Mouse (Mus musculus) midbrain, embryonic 12.5 days (tissue): Measurements from ENCODE around the gene Kirrel2. TPM values are rescaled to one million over a fixed set of nuclear protein-coding genes. Genes with fewer than 3 reads are reported as not detected.

Source experiments
- ATAC-seq: fragments of 200-750 bp; cut with Nextera tagmentation; 2 replicates; pipeline ENCODE4 v1.8.0; 2017; ENCODE audit warnings: low read depth, moderate TSS enrichment, moderate library complexity; ENCODE audit not compliant: low FRiP score
- H3K27ac ChIP-seq: fragments of 300-500 bp; sonication (generic); replicated peaks from 2 replicates; pipeline ENCODE4 v1.5.1; 2016; ENCODE audit warnings: mild to moderate bottlenecking
- H3K27me3 ChIP-seq: fragments of 300-500 bp; sonication (generic); 2 replicates; pipeline ENCODE4 v1.6.1; 2016; ENCODE audit warnings: mild to moderate bottlenecking
- H3K36me3 ChIP-seq: fragments of 300-500 bp; sonication (generic); 2 replicates; pipeline ENCODE4 v1.6.1; 2016
- H3K4me1 ChIP-seq: fragments of 300-500 bp; sonication (generic); 2 replicates; pipeline ENCODE4 v1.6.1; 2016
- H3K4me2 ChIP-seq: fragments of 300-500 bp; sonication (generic); replicated peaks from 2 replicates; pipeline ENCODE4 v1.6.1; 2016; ENCODE audit warnings: mild to moderate bottlenecking, moderate library complexity
- H3K4me3 ChIP-seq: fragments of 300-500 bp; sonication (generic); 2 replicates; pipeline ENCODE4 v1.5.1; 2016; ENCODE audit warnings: mild to moderate bottlenecking
- H3K9ac ChIP-seq: fragments of 300-500 bp; sonication (generic); replicated peaks from 2 replicates; pipeline ENCODE4 v1.6.1; 2016; ENCODE audit warnings: mild to moderate bottlenecking, moderate library complexity
- H3K9me3 ChIP-seq: fragments of 300-500 bp; sonication (generic); 2 replicates; pipeline ENCODE4 v1.6.1; 2016; ENCODE audit warnings: mild to moderate bottlenecking
- WGBS: fragments of 180-500 bp; shearing (Covaris S2); methylation state at CpG from one replicate; pipeline ENCODE4 v1.1.7; 2016; 5-methylcytosine and 5-hydroxymethylcytosine counted together
- polyA plus RNA-seq: library from polyadenylated mRNA; unstranded; fragments of >200 nt; fragmentation: Nextera tagmentation; extraction: Ambion mirVana; gene quantifications from 2 replicates; pipeline ENCODE4 v1.2.1, GENCODE M21; 2016

The Kirrel2 gene
- polyA plus RNA-seq, 1 experiment from 2014 or later, result 4.7 TPM

GRCm38 (mm10) chr7:30422560-30422959 lies 34.9 kb downstream of the Kirrel2 start:
- no peak; the same call in 1 of the 2 replicates for ATAC-seq
- H3K4me1 ChIP-seq, result peaks cover 16% of the 10 kb centered on the region
- peak overlapping the region; percentile 96 for H3K4me2 ChIP-seq
- H3K36me3 ChIP-seq, result peaks cover 11% of the 10 kb centered on the region; the same call in 1 of the 2 replicates
- H3K27ac ChIP-seq, result 0 out of 2 replicates have a peak overlapping the region, but pooled peaks have one; percentile 6
- H3K4me3 ChIP-seq, result peak overlapping the region; percentile 63
- 14% methylated on average over 9 of the region's 9 CpGs for WGBS
- H3K9me3 ChIP-seq, result peaks cover 4% of the 10 kb centered on the region; the same call in 1 of the 2 replicates
- peak overlapping the region; percentile 61 for H3K9ac ChIP-seq
- H3K27me3 ChIP-seq, result peaks cover 37% of the 10 kb centered on the region

GRCm38 (mm10) chr7:30421890-30422435 lies 35.5 kb downstream of the Kirrel2 start:
- Histone ChIP-seq H3K4me1 (peaks cover 16% of the 10 kb centered on the region), H3K9ac (peak overlapping the region; percentile 61), H3K9me3 (peaks cover 4% of the 10 kb centered on the region; the same call in 1 of the 2 replicates), H3K27ac (no peak overlapping the region), H3K27me3 (peaks cover 37% of the 10 kb centered on the region), H3K4me2 (peak overlapping the region; percentile 96), H3K4me3 (peak overlapping the region; percentile 63), H3K36me3 (peaks cover 7% of the 10 kb centered on the region; the same call in 1 of the 2 replicates)
- WGBS, result under 1% methylated on average over 45 of the region's 45 CpGs
- peak; percentile 79 for ATAC-seq

GRCm38 (mm10) chr7:30421175-30421889 lies 36.2 kb downstream of the Kirrel2 start, which contains the start of gene Nfkbid:
Gene Nfkbid (plus strand): TSS chr7:30421732.
- Histone ChIP-seq H3K27me3 (peaks cover 37% of the 10 kb centered on the region), H3K9me3 (peaks cover 4% of the 10 kb centered on the region; the same call in 1 of the 2 replicates), H3K36me3 (0 out of 2 replicates have a peak, but pooled peaks cover 5% of the 10 kb centered on the region), H3K4me2 (peak within 1 kb of the TSS; percentile 96), H3K4me1 (peaks cover 16% of the 10 kb centered on the region), H3K27ac (0 out of 2 replicates have a peak within 1 kb of the TSS, but pooled peaks have one; percentile 6), H3K9ac (peak within 1 kb of the TSS; percentile 61), H3K4me3 (peak within 1 kb of the TSS; percentile 63)
- peak; percentile 51; the same call in 1 of the 2 replicates for ATAC-seq
- WGBS, result 11% methylated on average over 31 of the region's 31 CpGs

GRCm38 (mm10) chr7:30420673-30421072 lies 36.8 kb downstream of the Kirrel2 start:
- Histone ChIP-seq H3K9me3 (peaks cover 4% of the 10 kb centered on the region; the same call in 1 of the 2 replicates), H3K27ac (no peak overlapping the region), H3K4me1 (peaks cover 16% of the 10 kb centered on the region), H3K4me3 (no peak overlapping the region), H3K4me2 (no peak overlapping the region), H3K27me3 (peaks cover 37% of the 10 kb centered on the region), H3K9ac (no peak overlapping the region), H3K36me3 (no peaks in the 10 kb centered on the region)
- WGBS, result 93% methylated on average over 3 of the region's 3 CpGs
- no peak for ATAC-seq

- Histone ChIP-seq H3K27me3 (peaks cover 37% of the 10 kb centered on the region), H3K36me3 (no peaks in the 10 kb centered on the region), H3K4me1 (peaks cover 16% of the 10 kb centered on the region), H3K9me3 (peaks cover 4% of the 10 kb centered on the region; the same call in 1 of the 2 replicates), H3K4me2 (no peak within 1 kb of the TSS), H3K27ac (no peak within 1 kb of the TSS), H3K9ac (no peak within 1 kb of the TSS), H3K4me3 (no peak within 1 kb of the TSS)
- no peak for ATAC-seq
- 76% methylated on average over 10 of the region's 10 CpGs for WGBS
Measured at GRCm38 (mm10) chr7:30419561-30420499, 37.7 kb downstream of the Kirrel2 start, which contains the start of gene Hcst. Gene Hcst (minus strand): TSS chr7:30419854.

- 80% methylated on average over 9 of the region's 9 CpGs for WGBS
- Histone ChIP-seq H3K27ac (no peak overlapping the region), H3K27me3 (peaks cover 24% of the 10 kb centered on the region; the same call in 1 of the 2 replicates), H3K4me1 (peaks cover 9% of the 10 kb centered on the region), H3K36me3 (no peaks in the 10 kb centered on the region), H3K4me2 (no peak overlapping the region), H3K4me3 (no peak overlapping the region), H3K9me3 (peaks cover 4% of the 10 kb centered on the region; the same call in 1 of the 2 replicates), H3K9ac (no peak overlapping the region)
- ATAC-seq, result no peak
Measured at GRCm38 (mm10) chr7:30417856-30418255, 39.6 kb downstream of the Kirrel2 start.

- ATAC-seq, result no peak
Measured at GRCm38 (mm10) chr7:30413596-30413995, 43.9 kb downstream of the Kirrel2 start, which contains the start of gene Tyrobp. Gene Tyrobp (plus strand): TSS chr7:30413760.

GRCm38 (mm10) chr7:30412735-30413147 lies 44.7 kb downstream of the Kirrel2 start:
- no peak overlapping the region for H3K27ac ChIP-seq
- H3K9me3 ChIP-seq, result no peaks in the 10 kb centered on the region
- no peak overlapping the region for H3K4me3 ChIP-seq
- WGBS, result 59% methylated on average over 4 of the region's 4 CpGs
- H3K27me3 ChIP-seq, result peaks cover 3% of the 10 kb centered on the region; the same call in 1 of the 2 replicates
- H3K36me3 ChIP-seq, result no peaks in the 10 kb centered on the region
- no peak overlapping the region for H3K4me2 ChIP-seq
- no peak overlapping the region for H3K9ac ChIP-seq
- H3K4me1 ChIP-seq, result no peaks in the 10 kb centered on the region
- no peak for ATAC-seq

More at GRCm38 (mm10) chr7:30413596-30413995, 43.9 kb downstream of the Kirrel2 start, which contains the start of gene Tyrobp:
- Histone ChIP-seq H3K36me3 (no peaks in the 10 kb centered on the region), H3K4me3 (no peak within 1 kb of the TSS), H3K27ac (no peak within 1 kb of the TSS), H3K4me2 (no peak within 1 kb of the TSS), H3K4me1 (no peaks in the 10 kb centered on the region), H3K27me3 (peaks cover 3% of the 10 kb centered on the region; the same call in 1 of the 2 replicates), H3K9me3 (no peaks in the 10 kb centered on the region), H3K9ac (no peak within 1 kb of the TSS)
- 74% methylated on average over 5 of the region's 5 CpGs for WGBS

- WGBS, result 84% methylated on average over 3 of the region's 3 CpGs
- Histone ChIP-seq H3K9me3 (no peaks in the 10 kb centered on the region), H3K4me3 (no peak overlapping the region), H3K27ac (no peak overlapping the region), H3K4me2 (no peak overlapping the region), H3K9ac (no peak overlapping the region), H3K27me3 (peaks cover 3% of the 10 kb centered on the region; the same call in 1 of the 2 replicates), H3K36me3 (no peaks in the 10 kb centered on the region), H3K4me1 (no peaks in the 10 kb centered on the region)
- no peak for ATAC-seq
Measured at GRCm38 (mm10) chr7:30411023-30411422, 46.5 kb downstream of the Kirrel2 start.

- no peak overlapping the region for H3K9ac ChIP-seq
- no peak overlapping the region for H3K4me3 ChIP-seq
- peaks cover 3% of the 10 kb centered on the region; the same call in 1 of the 2 replicates for H3K27me3 ChIP-seq
- 85% methylated on average over 2 of the region's 2 CpGs for WGBS
- no peak overlapping the region for H3K27ac ChIP-seq
- H3K4me1 ChIP-seq, result no peaks in the 10 kb centered on the region
- no peaks in the 10 kb centered on the region for H3K36me3 ChIP-seq
- ATAC-seq, result no peak
- H3K4me2 ChIP-seq, result no peak overlapping the region
- H3K9me3 ChIP-seq, result no peaks in the 10 kb centered on the region
Measured at GRCm38 (mm10) chr7:30409789-30410188, 47.7 kb downstream of the Kirrel2 start.

GRCm38 (mm10) chr7:30408639-30409038 lies 48.9 kb downstream of the Kirrel2 start:
- Histone ChIP-seq H3K27me3 (peaks cover 3% of the 10 kb centered on the region; the same call in 1 of the 2 replicates), H3K9ac (no peak overlapping the region), H3K4me1 (no peaks in the 10 kb centered on the region), H3K4me2 (no peak overlapping the region), H3K36me3 (no peaks in the 10 kb centered on the region), H3K27ac (no peak overlapping the region), H3K4me3 (no peak overlapping the region), H3K9me3 (no peaks in the 10 kb centered on the region)
- no peak for ATAC-seq
- WGBS, result 79% methylated on average over 3 of the region's 3 CpGs
